27 mouse cellular contexts compared by ENCODE assay signal in genomic region chr10:10950557-10950956, GRCm38 (mm10).
DNase-seq lines count a peak whose midpoint lies in the region; ATAC-seq lines count a peak whose summit lies in the region.
"Had no signal": no experiment of that assay in that cellular context is flagged by ENCODE, and none has a peak within 500 bp of the region (broad histone marks: within the 10 kb centered on the region; RNA-seq: fewer than 3 reads in every experiment).

No protein-coding gene starts in this region.

- H3K27me3 ChIP-seq in hindbrain, embryonic 16.5 days (replicated peaks; ENCODE audit: control insufficient read depth, insufficient read depth, low read length) = no peaks in the 10 kb centered on the region
- H3K27me3 ChIP-seq in hindbrain, embryonic 11.5 days (ENCODE audit: control insufficient read depth, insufficient read depth, low read length) = no peaks in the 10 kb centered on the region
- H3K27me3 ChIP-seq: CH12.LX; intestine, embryonic 15.5 days had no signal

- intact Hi-C loops in left cerebral cortex, postnatal 4 days (cut with DNase I) = no loop called here
- intact Hi-C loops in left cerebral cortex, postnatal 10 days (cut with DNase I) = no loop called here

- 77% methylated on average over 3 of the region's 3 CpGs for WGBS in hindbrain, embryonic 16.5 days
- 81% methylated on average over 3 of the region's 3 CpGs for WGBS in hindbrain, embryonic 11.5 days

- H3K27ac ChIP-seq in hindbrain, embryonic 16.5 days (ENCODE audit: low read depth, low read length) = no peak overlapping the region
- H3K27ac ChIP-seq in hindbrain, embryonic 11.5 days (ENCODE audit: low read depth, low read length) = no peak overlapping the region
- H3K27ac ChIP-seq: forebrain, embryonic 10.5 days; gastrocnemius, adult 2 months; hindbrain, embryonic 14.5 days; intestine, embryonic 15.5 days had no signal

- H3K36me3 ChIP-seq in hindbrain, embryonic 16.5 days (ENCODE audit: control insufficient read depth, insufficient read depth, low read length) = no peaks in the 10 kb centered on the region
- no peaks in the 10 kb centered on the region for H3K36me3 ChIP-seq in hindbrain, embryonic 11.5 days (ENCODE audit: control insufficient read depth, insufficient read depth, low read length)
- H3K36me3 ChIP-seq: forebrain, embryonic 10.5 days; G1E; intestine, embryonic 15.5 days had no signal

- 0 out of 2 replicates have a peak, but pooled peaks have one; percentile 28 for ATAC-seq in cerebellum, adult (ENCODE audit: insufficient number of reproducible peaks, low FRiP score, low TSS enrichment)
- peak; percentile 37; the same call in 1 of the 2 replicates for ATAC-seq in hindbrain, embryonic 16.5 days
- no peak for ATAC-seq in hindbrain, embryonic 11.5 days (ENCODE audit: low FRiP score)
- ATAC-seq: activated CD4-positive, CD25-positive, alpha-beta regulatory T cell, adult 4 months; forebrain, embryonic 14.5 days; forebrain, postnatal 0 days; intestine, embryonic 15.5 days had no signal

- H3K4me1 ChIP-seq in hindbrain, embryonic 16.5 days (ENCODE audit: control insufficient read depth, insufficient read depth, low read depth, low read length) = no peaks in the 10 kb centered on the region
- H3K4me1 ChIP-seq in hindbrain, embryonic 11.5 days (replicated peaks; ENCODE audit: control insufficient read depth, insufficient read depth, low read length) = no peaks in the 10 kb centered on the region
- H3K4me1 ChIP-seq: forebrain, embryonic 10.5 days; intestine, embryonic 15.5 days had no signal

- no peaks in the 10 kb centered on the region for H3K9me3 ChIP-seq in hindbrain, embryonic 16.5 days (ENCODE audit: control insufficient read depth, low read length)
- no peaks in the 10 kb centered on the region for H3K9me3 ChIP-seq in hindbrain, embryonic 11.5 days (ENCODE audit: control insufficient read depth, low read length)
- H3K9me3 ChIP-seq: forebrain, embryonic 10.5 days; G1E; intestine, embryonic 15.5 days had no signal

- H3K4me3 ChIP-seq in hindbrain, embryonic 16.5 days (ENCODE audit: low read length) = no peak overlapping the region
- no peak overlapping the region for H3K4me3 ChIP-seq in hindbrain, embryonic 11.5 days (ENCODE audit: low read depth, low read length)
- H3K4me3 ChIP-seq: forebrain, embryonic 10.5 days; gastrocnemius, adult 2 months; intestine, embryonic 15.5 days had no signal

- no peak overlapping the region for H3K4me2 ChIP-seq in hindbrain, embryonic 16.5 days (ENCODE audit: low read length)
- H3K4me2 ChIP-seq in hindbrain, embryonic 11.5 days (replicated peaks; ENCODE audit: low read depth, low read length) = no peak overlapping the region
- H3K4me2 ChIP-seq: heart, embryonic 11.5 days; hindbrain, embryonic 14.5 days; intestine, embryonic 15.5 days had no signal

- DNase-seq in cerebellum, adult 18-20 months = no peak
- no peak for DNase-seq in hindbrain, embryonic 11.5 days (ENCODE audit: low spot score)
- DNase-seq in left cerebral cortex, postnatal 4 days = peak; percentile 8
- no peak for DNase-seq in left cerebral cortex, postnatal 10 days (ENCODE audit: extremely low spot score in 1 of 2, low spot score in 2 of 2)
- peak; percentile 48 for DNase-seq in Muller cell, postnatal 12 days (ENCODE audit: inconsistent ontology term)
- no peak for DNase-seq in embryo, embryonic 11 days
- DNase-seq: adrenal gland, adult 8-10 months; adrenal gland, postnatal 25 days; B cell, adult 2 months; cerebellum, adult 11-12 months; cerebellum, adult 9-11 months; forebrain, postnatal 0 days; gastrocnemius, adult 2 months; gastrocnemius, postnatal 14 days; heart, adult 11 months; kidney, adult 11 months; kidney, adult 8-10 months had no signal

- H3K9ac ChIP-seq in hindbrain, embryonic 16.5 days (ENCODE audit: low read depth, low read length) = no peak overlapping the region
- H3K9ac ChIP-seq in hindbrain, embryonic 11.5 days (ENCODE audit: low read depth, low read length) = no peak overlapping the region
- H3K9ac ChIP-seq: forebrain, postnatal 0 days; hindbrain, embryonic 14.5 days; intestine, embryonic 15.5 days had no signal

Comparison
In these comparisons a context has a peak if more than half of its experiments do, and no peak if none do; other contexts are left out.
1. DNase-seq: peak in left cerebral cortex, postnatal 4 days (single experiment) and Muller cell, postnatal 12 days (single experiment); none in cerebellum, adult 18-20 months (0 of 2), hindbrain, embryonic 11.5 days (single experiment), left cerebral cortex, postnatal 10 days (0 of 2) and embryo, embryonic 11 days (single experiment).